Mouse (Mus musculus): ENCODE measurements around the gene Slc25a25.

DNA sequence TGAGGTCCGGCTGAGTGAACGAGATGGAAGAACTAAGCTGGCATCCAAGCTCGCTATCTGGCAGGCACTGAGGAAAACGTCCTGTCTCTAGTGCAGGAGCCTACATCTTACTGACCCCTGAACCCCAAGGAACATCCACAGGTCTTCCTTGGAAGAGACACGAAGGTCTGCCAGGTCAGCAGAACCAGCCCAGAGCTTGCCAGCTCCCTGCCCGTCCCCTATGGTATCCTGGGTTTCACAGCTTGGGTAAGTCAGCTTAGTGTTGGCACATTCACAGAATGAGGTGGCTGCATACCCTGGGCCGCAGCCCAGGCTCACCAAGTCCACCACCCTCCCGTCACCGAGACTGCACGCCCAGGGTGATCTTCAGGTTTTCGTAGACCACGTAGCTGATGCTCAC is 35.4 kb downstream of the Slc25a25 start:
- TF ChIP-seq CTCF (IDR thresholded peaks at IDR 0.05; ENCODE audit: extremely low read depth, insufficient read depth, insufficient read length, insufficient replicate concordance) = no peak
- no peak for TF ChIP-seq POLR2A (IDR thresholded peaks at IDR 0.05; ENCODE audit: low read depth, low read length)

Measured in spleen, adult 2 months (tissue).